21 mouse cellular contexts compared by ENCODE assay signal in genomic region chrX:88583265-88583664, GRCm38 (mm10).
"Had no signal": no experiment of that assay in that cellular context is flagged by ENCODE, and none has a peak within 500 bp of the region (broad histone marks: within the 10 kb centered on the region; RNA-seq: fewer than 3 reads in every experiment).

No protein-coding gene starts in this region.

- H3K4me3 ChIP-seq: heart, embryonic 10.5 days; heart, embryonic 12.5 days; hindbrain, embryonic 13.5 days; hindbrain, embryonic 15.5 days; layer of hippocampus, adult 2 months; left cerebral cortex, adult 2 months; limb, embryonic 13.5 days; limb, embryonic 15.5 days; liver, embryonic 12.5 days had no signal

- H3K27me3 ChIP-seq: heart, embryonic 12.5 days; hindbrain, embryonic 13.5 days; hindbrain, embryonic 15.5 days; limb, embryonic 13.5 days; limb, embryonic 15.5 days; liver, embryonic 12.5 days had no signal

- H3K4me1 ChIP-seq: heart, embryonic 10.5 days; heart, embryonic 12.5 days; hindbrain, embryonic 13.5 days; hindbrain, embryonic 15.5 days; limb, embryonic 13.5 days; limb, embryonic 15.5 days; liver, embryonic 12.5 days had no signal

- H3K4me2 ChIP-seq: heart, embryonic 12.5 days; hindbrain, embryonic 13.5 days; hindbrain, embryonic 15.5 days; limb, embryonic 13.5 days; limb, embryonic 15.5 days; liver, embryonic 12.5 days had no signal

- H3K9me3 ChIP-seq: heart, embryonic 10.5 days; hindbrain, embryonic 13.5 days; hindbrain, embryonic 15.5 days; limb, embryonic 13.5 days; limb, embryonic 15.5 days; liver, embryonic 12.5 days had no signal

- DNase-seq: gastrocnemius, postnatal 14 days; gastrocnemius, postnatal 36 days; heart, adult 18-20 months; heart, postnatal 10 days; kidney, adult 18-20 months; kidney, adult 8-10 months; kidney, postnatal 10 days; kidney, postnatal 36 days; left cerebral cortex, postnatal 4 days had no signal

- ATAC-seq: hindbrain, postnatal 0 days; intestine, embryonic 16.5 days; liver, embryonic 12.5 days had no signal

- H3K36me3 ChIP-seq: heart, embryonic 10.5 days; heart, embryonic 12.5 days; hindbrain, embryonic 13.5 days; hindbrain, embryonic 15.5 days; limb, embryonic 13.5 days; limb, embryonic 15.5 days; liver, embryonic 12.5 days had no signal

- H3K27ac ChIP-seq: heart, embryonic 10.5 days; hindbrain, embryonic 13.5 days; hindbrain, embryonic 15.5 days; hindbrain, postnatal 0 days; layer of hippocampus, adult 2 months; left cerebral cortex, adult 2 months; limb, embryonic 13.5 days; limb, embryonic 15.5 days; liver, embryonic 12.5 days; liver, embryonic 14.5 days had no signal

- H3K9ac ChIP-seq: heart, embryonic 12.5 days; hindbrain, embryonic 13.5 days; hindbrain, embryonic 15.5 days; limb, embryonic 13.5 days; limb, embryonic 15.5 days; liver, embryonic 12.5 days; liver, embryonic 14.5 days had no signal
